Mouse (Mus musculus): Measurements from ENCODE around the gene 4930438A08Rik.
A peak's percentile ranks its signal among the peaks of the same experiment; 100 is the strongest.
"Not testable (repeated sequence)": the region's sequence is repeated elsewhere in the genome, so short reads cannot be mapped to it uniquely, and the experiment has no call there.

The 4930438A08Rik gene

GRCm38 (mm10) chr11:58281970-58282496 is 7.4 kb downstream of the 4930438A08Rik start:
- no peak for DNase-seq (ENCODE audit: low read depth, low spot score)

GRCm38 (mm10) chr11:58282518-58282917 is 7.9 kb downstream of the 4930438A08Rik start:
- no peak for DNase-seq (ENCODE audit: low read depth, low spot score)

- DNase-seq (ENCODE audit: low read depth, low spot score) = no peak
Observed at GRCm38 (mm10) chr11:58289992-58290682, 15.5 kb downstream of the 4930438A08Rik start.

GRCm38 (mm10) chr11:58290812-58291211 is 16.2 kb downstream of the 4930438A08Rik start:
- no peak for DNase-seq (ENCODE audit: low read depth, low spot score)

GRCm38 (mm10) chr11:58292791-58293190 is 18.2 kb downstream of the 4930438A08Rik start:
- no peak for DNase-seq (ENCODE audit: low read depth, low spot score)

GRCm38 (mm10) chr11:58297396-58297795 is 22.8 kb downstream of the 4930438A08Rik start:
- no peak for DNase-seq (ENCODE audit: low read depth, low spot score)

GRCm38 (mm10) chr11:58301057-58301456 is 26.5 kb downstream of the 4930438A08Rik start:
- no peak for DNase-seq (ENCODE audit: low read depth, low spot score)

GRCm38 (mm10) chr11:58301837-58302754 is 27.5 kb downstream of the 4930438A08Rik start:
- peak; percentile 91 for DNase-seq (ENCODE audit: low read depth, low spot score)

- DNase-seq (ENCODE audit: low read depth, low spot score) = no peak
Observed at GRCm38 (mm10) chr11:58302774-58303445, 28.3 kb downstream of the 4930438A08Rik start.

GRCm38 (mm10) chr11:58303594-58303993 is 29.0 kb downstream of the 4930438A08Rik start:
- DNase-seq (ENCODE audit: low read depth, low spot score) = no peak

GRCm38 (mm10) chr11:58305299-58305698 is 30.7 kb downstream of the 4930438A08Rik start:
- not testable (repeated sequence) for DNase-seq (ENCODE audit: low read depth, low spot score)

- peak; percentile 96 for DNase-seq (ENCODE audit: low read depth, low spot score)
Observed at GRCm38 (mm10) chr11:58306860-58307308, 32.3 kb downstream of the 4930438A08Rik start, which contains the start of gene Zfp692. Gene Zfp692 (plus strand): TSS chr11:58307069.

- no peak for DNase-seq (ENCODE audit: low read depth, low spot score)
Observed at GRCm38 (mm10) chr11:58307411-58308080, 32.9 kb downstream of the 4930438A08Rik start.

- no peak for DNase-seq (ENCODE audit: low read depth, low spot score)
Observed at GRCm38 (mm10) chr11:58308661-58309060, 34.1 kb downstream of the 4930438A08Rik start.

GRCm38 (mm10) chr11:58314069-58314468 is 39.5 kb downstream of the 4930438A08Rik start:
- no peak for DNase-seq (ENCODE audit: low read depth, low spot score)

- no peak for DNase-seq (ENCODE audit: low read depth, low spot score)
Observed at GRCm38 (mm10) chr11:58315536-58316168, 41.1 kb downstream of the 4930438A08Rik start.

- no peak for DNase-seq (ENCODE audit: low read depth, low spot score)
Observed at GRCm38 (mm10) chr11:58316344-58316743, 41.7 kb downstream of the 4930438A08Rik start.

GRCm38 (mm10) chr11:58316768-58317390 is 42.3 kb downstream of the 4930438A08Rik start:
- DNase-seq (ENCODE audit: low read depth, low spot score) = no peak

GRCm38 (mm10) chr11:58322824-58323569 is 48.4 kb downstream of the 4930438A08Rik start:
- peak; percentile 84 for DNase-seq (ENCODE audit: low read depth, low spot score)

All from brain, embryonic 18.5 days (tissue).